Mouse (Mus musculus): ENCODE data around the gene Lsmem1. TPM values are rescaled to one million over a fixed set of nuclear protein-coding genes. Genes with fewer than 3 reads are reported as not detected.
"Not testable (repeated sequence)": the region's sequence is repeated elsewhere in the genome, so short reads cannot be mapped to it uniquely, and the experiment has no call there.

The Lsmem1 gene
- total RNA-seq, 2 experiments from 2014 or later, result 0.45 to 2.3 TPM

GRCm38 (mm10) chr12:40214888-40215876 is 15.9 kb upstream of the Lsmem1 start:
- DNase-seq, result no peak

DNA sequence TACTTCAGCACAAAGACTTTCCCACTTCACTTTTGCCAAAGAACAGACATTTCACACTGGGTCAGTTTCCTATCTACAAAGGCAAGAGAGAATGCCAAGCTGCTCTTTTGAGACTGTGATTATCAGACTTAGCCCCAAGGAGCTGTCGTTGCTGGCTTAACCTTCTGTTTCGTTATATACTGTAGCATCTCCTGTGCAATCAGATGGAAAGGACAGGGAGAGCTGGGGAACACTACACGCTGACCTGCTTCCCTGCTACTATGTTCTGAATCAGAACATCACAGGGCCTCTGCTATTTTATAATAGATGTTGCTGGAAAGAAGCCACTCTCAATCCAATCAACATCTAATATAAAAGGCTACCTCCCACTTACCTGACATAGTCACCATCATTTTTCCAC is 9.8 kb upstream of the Lsmem1 start:
- no peak for DNase-seq

GRCm38 (mm10) chr12:40207909-40208308 is 8.6 kb upstream of the Lsmem1 start:
- no peak for DNase-seq

DNA sequence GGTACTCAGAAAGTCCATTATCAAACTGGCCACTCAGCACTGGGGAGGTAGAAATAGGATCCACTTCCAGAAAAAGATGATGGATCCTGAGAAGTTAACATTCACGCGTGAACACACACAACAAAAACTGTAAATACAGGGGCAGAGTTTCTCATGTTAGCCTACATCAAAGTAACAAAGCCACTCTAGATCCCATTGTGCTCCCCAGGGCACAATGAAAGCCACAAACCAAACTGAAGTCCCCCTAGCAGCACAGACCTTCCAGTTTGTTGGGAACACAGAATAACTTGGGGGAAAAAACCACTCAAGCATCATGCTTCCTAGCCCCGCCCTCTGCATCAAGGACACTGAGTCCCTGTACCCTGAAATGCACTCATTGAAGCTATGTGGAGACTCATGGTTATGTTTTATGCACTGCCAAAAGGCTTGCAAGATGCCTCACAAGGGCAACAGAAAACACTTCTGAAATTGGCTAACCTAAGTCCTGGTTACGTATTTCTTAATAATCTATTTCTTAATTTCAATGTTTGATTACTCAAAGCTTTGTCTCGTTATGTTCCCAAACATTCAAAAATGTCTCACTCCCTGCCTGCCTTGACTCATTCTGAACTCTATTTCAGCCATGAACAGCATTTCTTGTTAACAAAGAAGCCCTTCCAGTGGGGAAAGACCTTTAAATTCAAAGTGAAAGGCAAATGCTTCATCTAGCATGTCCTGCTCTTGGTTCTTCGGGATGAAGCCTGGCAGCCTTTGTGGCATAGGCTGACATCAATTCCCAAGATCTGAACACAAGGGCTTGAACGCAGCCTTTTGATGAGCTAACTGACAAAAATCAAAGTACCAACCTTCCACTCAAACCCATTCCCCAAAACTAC is 3.1 kb upstream of the Lsmem1 start:
- peak; percentile 41 for DNase-seq

DNA sequence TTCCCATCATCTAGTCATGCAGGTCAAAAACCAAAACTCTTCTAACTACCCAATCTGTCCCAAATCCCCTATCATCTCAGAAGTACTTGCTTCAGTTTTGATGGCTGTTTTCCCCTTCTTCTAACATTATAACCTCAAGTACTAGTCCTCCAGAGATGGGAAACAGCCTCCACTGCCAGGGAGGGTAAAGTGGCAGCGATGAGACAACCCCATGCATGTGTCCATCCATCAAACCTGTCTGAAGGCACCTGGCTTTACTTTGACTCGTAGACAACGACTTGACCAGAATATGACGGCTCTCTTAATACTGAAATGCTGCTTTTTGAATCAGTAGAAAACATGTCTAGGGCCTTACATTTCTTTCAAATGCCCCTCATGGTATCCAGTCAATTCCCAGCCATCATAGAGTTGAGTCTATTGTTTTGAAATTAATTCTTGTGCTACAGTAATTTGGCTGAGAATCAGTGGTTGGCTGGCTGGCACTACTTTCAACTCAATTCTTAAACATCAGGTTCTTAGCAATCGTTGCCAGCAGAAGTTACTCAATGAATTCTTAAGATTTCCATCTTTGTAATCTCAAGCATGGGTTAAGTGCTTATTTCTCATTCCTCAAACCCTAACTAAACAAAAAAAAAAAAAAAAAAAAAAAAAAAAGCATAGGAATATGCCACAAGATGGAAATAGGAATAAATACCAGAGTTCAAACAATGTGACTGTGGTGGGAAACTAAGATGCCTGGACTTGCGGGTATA is 1.4 kb upstream of the Lsmem1 start:
- no peak for DNase-seq

DNA sequence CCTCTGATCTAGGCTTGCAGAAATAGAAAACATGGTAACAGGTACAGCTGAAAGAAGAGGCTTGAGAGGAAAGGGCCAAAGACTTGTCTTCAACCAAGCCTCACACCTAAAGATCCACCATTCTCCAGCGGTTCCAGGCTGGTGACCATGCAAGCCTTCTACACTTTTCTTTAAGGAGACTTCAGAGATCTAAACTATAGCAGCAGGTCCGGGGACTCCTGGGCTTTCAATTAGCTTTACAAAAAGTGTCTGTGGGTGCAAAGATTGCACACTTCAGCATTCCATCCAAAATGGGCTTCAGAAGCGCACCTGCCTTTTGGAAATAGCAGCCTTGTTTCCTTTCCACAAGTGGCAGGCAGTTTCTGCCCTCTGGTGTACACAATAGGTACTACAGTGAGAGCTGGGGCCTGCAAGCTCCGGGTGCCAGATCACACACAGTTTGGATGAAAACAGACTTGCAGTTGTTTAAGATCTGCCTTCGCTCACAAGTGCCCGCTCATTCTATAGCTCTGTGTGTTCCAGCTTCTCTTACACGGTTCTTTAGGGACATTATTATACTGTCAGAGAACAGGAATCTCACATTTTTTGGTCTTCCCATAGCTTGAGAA is 609 bp upstream of the Lsmem1 start:
- peak; percentile 78 for DNase-seq

GRCm38 (mm10) chr12:40198427-40198826 is 863 bp downstream of the Lsmem1 start:
- DNase-seq, result no peak

GRCm38 (mm10) chr12:40198019-40198418 is 1.3 kb downstream of the Lsmem1 start:
- no peak for DNase-seq

DNA sequence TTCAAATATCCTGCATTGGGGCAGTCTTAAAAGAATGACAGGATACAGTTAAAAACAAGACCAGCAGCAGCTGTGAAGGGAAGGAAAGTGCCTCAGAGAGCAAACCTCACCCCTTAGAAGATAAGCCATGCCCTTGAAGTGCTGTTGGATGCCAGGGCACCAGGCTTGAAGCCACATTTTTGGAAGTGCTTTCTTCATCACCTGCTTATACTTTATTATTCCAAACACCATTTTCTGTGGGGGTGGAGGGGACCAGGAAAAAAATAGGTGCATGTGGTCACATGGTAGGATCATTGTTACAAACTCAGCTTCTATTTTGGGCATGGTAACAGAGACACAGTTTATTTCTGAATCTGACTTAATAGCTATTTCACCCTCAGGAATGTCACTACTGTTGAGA is 1.8 kb downstream of the Lsmem1 start:
- no peak for DNase-seq

- no peak for DNase-seq
Observed at GRCm38 (mm10) chr12:40185474-40185873, 13.8 kb downstream of the Lsmem1 start.

GRCm38 (mm10) chr12:40177089-40177488 is 22.2 kb downstream of the Lsmem1 start:
- peak; percentile 57 for DNase-seq

- DNase-seq, result no peak
Observed at GRCm38 (mm10) chr12:40176158-40176557, 23.1 kb downstream of the Lsmem1 start.

DNA sequence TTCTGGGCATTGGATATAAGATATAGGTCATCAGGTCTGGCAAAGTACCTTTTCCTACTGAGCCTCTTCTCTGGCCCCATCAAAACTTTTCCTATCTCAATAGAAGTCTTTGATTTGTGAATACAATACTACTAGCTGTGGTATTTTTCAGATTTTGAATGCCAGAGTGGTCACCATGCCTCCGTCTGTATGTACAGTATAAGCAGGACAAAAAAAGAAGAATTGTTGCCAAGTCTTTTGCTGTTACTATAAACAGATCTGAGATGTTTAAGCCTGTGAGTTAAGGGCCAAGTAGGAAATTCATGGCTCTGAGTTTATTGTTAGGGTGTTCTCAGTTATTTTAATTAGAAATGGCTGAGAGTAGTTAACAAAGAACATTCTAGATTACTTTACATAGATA is 24.1 kb downstream of the Lsmem1 start:
- not testable (repeated sequence) for DNase-seq

GRCm38 (mm10) chr12:40171637-40172036 is 27.7 kb downstream of the Lsmem1 start:
- no peak for DNase-seq

DNA sequence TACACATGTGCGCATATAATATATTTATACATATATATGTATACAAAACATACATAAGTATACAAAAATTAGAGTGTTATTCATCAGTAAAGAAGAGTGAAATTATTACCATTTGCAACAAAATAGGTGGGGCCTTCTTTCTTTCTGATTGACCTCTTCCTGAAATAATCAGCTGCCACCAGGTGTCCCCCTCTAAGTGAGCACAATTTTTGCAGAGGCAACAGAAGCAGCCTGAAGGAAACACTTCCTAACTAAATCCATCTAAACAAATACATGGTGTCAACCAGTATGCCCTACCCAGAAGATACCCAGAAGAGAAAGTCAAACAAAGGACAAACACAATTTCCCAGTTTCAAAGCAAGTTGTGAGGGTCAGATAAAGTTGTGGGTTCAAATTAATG is 29.6 kb downstream of the Lsmem1 start:
- DNase-seq, result no peak

DNA sequence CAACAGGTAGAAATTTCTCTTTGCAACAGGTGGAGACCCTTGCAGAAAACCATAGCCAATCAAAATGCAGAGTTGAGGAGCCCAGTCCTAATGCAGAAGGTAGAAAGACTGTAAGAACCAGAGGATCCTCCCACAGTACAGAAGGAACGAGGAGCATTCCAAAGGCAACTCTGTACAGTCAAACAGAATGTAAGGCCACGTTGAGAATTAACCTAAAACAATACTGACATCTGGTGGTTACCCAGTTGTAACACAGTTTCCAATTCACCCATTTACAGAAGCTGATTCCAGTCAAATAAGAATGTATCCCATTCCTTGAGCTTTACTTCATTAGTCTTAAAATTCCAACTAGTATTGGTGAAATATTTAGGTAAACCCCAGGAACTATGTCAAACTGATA is 34.7 kb downstream of the Lsmem1 start:
- no peak for DNase-seq

DNA sequence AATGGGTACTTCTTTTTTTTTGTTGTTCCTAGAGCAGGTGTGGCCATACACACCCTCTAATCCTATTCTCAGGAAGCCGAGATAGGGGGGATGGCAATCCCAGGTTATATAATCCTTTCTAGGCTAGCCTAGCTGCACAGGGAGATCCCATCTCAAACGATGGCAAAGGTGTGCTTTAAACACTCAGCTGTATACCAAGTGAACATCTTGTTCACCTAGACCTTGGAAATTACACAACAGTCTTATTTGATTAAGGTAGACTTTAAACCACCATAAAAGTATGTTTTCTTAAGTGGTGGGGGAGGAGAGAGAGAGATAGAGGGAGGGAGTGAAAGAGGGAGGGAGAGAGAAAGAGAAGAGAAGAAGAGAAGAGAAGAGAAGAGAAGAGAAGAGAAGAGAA is 38.5 kb downstream of the Lsmem1 start:
- DNase-seq, result no peak

DNA sequence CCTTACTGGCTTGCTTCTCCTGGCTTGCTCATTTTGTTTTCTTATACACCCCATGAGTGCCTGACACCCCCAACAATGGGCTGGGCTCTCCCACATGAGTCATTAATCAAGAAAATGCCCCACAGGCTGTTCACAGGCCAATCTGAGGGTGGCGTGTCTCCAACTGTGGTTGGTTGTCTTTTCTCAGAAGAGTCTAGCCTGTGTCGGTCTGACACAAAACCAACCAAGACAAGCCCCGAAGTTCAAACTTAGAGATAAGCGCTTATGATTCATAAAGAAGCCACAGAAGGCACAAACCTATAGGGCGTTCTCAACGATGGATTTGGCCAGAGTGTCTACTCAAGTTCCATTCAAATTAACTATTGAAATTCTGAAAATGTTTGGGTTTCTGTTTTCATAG is 45.1 kb downstream of the Lsmem1 start:
- no peak for DNase-seq

- no peak for DNase-seq
Observed at GRCm38 (mm10) chr12:40152353-40153069, 46.8 kb downstream of the Lsmem1 start.

GRCm38 (mm10) chr12:40147319-40147718 is 52.0 kb downstream of the Lsmem1 start:
- DNase-seq, result no peak

- no peak for DNase-seq
Observed at GRCm38 (mm10) chr12:40146510-40146909, 52.8 kb downstream of the Lsmem1 start.
